Mouse (Mus musculus): ENCODE results near the gene Efcab6. TPM values are rescaled to one million over a fixed set of nuclear protein-coding genes. Genes with fewer than 3 reads are reported as not detected.

Efcab6 gene
- total and polyA plus RNA-seq, 3 experiments: not detected

DNA sequence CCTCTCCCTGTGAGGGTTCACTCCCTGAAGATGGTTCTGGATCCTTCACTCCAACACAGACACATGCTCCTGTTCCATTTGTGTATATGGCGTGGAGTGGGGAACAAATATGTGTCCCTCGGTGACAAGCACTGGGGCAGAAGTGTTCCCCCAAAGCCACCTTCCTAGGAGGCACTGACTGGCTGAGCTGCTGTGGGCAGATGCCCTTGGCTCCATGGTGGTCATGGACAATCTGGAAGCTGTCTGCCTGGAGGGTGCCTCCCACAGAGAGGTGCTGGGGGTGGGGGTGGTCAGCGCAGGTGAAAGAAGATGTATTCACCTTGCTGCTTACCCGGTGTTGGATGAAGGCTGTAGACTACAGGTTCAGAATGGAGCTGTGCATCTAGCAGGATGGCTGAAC, 128.7 kb downstream of the Efcab6 start:
- no peak overlapping the region for H3K4me3 ChIP-seq (ENCODE audit: control insufficient read depth in 1 of 2, insufficient read depth in 1 of 2, low read depth in 2 of 2, low read length in 2 of 2)
- no peak overlapping the region for H3K9ac ChIP-seq (ENCODE audit: control insufficient read depth, low read depth, low read length, poor library complexity, severe bottlenecking)
- no peaks in the 10 kb centered on the region for H3K4me1 ChIP-seq (ENCODE audit: control insufficient read depth in 1 of 2, insufficient read depth in 2 of 2, low read length in 2 of 2)
- no peak for TF ChIP-seq POLR2AphosphoS5 (IDR thresholded peaks at IDR 0.05; ENCODE audit: borderline replicate concordance, low read depth, low read length)
- TF ChIP-seq CHD1 (IDR thresholded peaks at IDR 0.05; ENCODE audit: low read depth, low read length): no peak
- TF ChIP-seq EP300 (IDR thresholded peaks at IDR 0.05; ENCODE audit: low read depth in 1 of 2, low read length in 2 of 2): no peak
- no peak for TF ChIP-seq MAX (IDR thresholded peaks at IDR 0.05; ENCODE audit: low read length)
- TF ChIP-seq RAD21 (IDR thresholded peaks at IDR 0.05; ENCODE audit: low read depth, low read length): no peak
- TF ChIP-seq MAZ (IDR thresholded peaks at IDR 0.05; ENCODE audit: low read depth, low read length): no peak
- no peak for TF ChIP-seq ZMIZ1 (IDR thresholded peaks at IDR 0.05; ENCODE audit: low read depth, low read length)
- no peak overlapping the region for H3K27ac ChIP-seq (ENCODE audit: control insufficient read depth, low read depth, low read length)
- no peaks in the 10 kb centered on the region for H3K36me3 ChIP-seq (ENCODE audit: control insufficient read depth in 1 of 2, insufficient read depth in 2 of 2, low read length in 2 of 2)
- DNase-seq (ENCODE audit: low read depth, low spot score): no peak
- H3K27me3 ChIP-seq (ENCODE audit: control insufficient read depth in 1 of 2, insufficient read depth in 2 of 2, low read length in 2 of 2): no peaks in the 10 kb centered on the region
- H3K9me3 ChIP-seq (replicated peaks; ENCODE audit: insufficient read depth, low read length): no peaks in the 10 kb centered on the region
- no peaks in the 10 kb centered on the region for H3K79me2 ChIP-seq (ENCODE audit: control insufficient read depth, insufficient read depth, low read length, poor library complexity)

DNA sequence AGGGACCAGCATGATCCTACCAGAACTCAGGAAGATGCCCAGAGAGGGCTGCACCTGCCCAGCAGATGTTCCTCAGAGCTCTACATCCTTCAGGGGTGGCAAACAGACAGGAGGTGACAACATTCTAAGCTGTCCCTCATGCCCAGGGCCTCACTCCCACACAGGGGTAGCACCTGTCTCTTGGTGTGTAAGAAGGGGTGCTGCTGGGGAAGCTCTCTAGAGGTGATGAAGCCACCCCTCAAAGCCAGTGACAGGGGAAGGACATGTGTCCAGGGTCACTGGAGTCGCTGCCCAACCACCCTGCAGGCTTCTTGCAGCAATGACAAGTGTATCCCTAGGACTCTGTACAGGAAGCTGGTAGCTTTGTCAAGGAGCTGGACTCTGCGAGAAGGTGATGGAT, 130.4 kb downstream of the Efcab6 start:
- no peak for DNase-seq (ENCODE audit: low read depth, low spot score)
- Histone ChIP-seq H3K9me3 (replicated peaks; ENCODE audit: insufficient read depth, low read length) (no peaks in the 10 kb centered on the region), H3K4me1 (ENCODE audit: control insufficient read depth in 1 of 2, insufficient read depth in 2 of 2, low read length in 2 of 2) (no peaks in the 10 kb centered on the region), H3K4me3 (ENCODE audit: control insufficient read depth in 1 of 2, insufficient read depth in 1 of 2, low read depth in 2 of 2, low read length in 2 of 2) (no peak overlapping the region), H3K27ac (ENCODE audit: control insufficient read depth, low read depth, low read length) (no peak overlapping the region), H3K79me2 (ENCODE audit: control insufficient read depth, insufficient read depth, low read length, poor library complexity) (no peaks in the 10 kb centered on the region), H3K9ac (ENCODE audit: control insufficient read depth, low read depth, low read length, poor library complexity, severe bottlenecking) (no peak overlapping the region), H3K36me3 (ENCODE audit: control insufficient read depth in 1 of 2, insufficient read depth in 2 of 2, low read length in 2 of 2) (no peaks in the 10 kb centered on the region), H3K27me3 (ENCODE audit: control insufficient read depth in 1 of 2, insufficient read depth in 2 of 2, low read length in 2 of 2) (no peaks in the 10 kb centered on the region)
- TF ChIP-seq KAT2A (conservative IDR thresholded peaks at IDR 0.05; ENCODE audit: low read depth, low read length) (no peak), UBTF (IDR thresholded peaks at IDR 0.05; ENCODE audit: borderline replicate concordance, insufficient read depth, low read depth, low read length) (no peak), POLR2AphosphoS2 (IDR thresholded peaks at IDR 0.05; ENCODE audit: low read length) (no peak), MXI1 (IDR thresholded peaks at IDR 0.05; ENCODE audit: low read depth, low read length) (no peak), CHD1 (IDR thresholded peaks at IDR 0.05; ENCODE audit: low read depth, low read length) (no peak), BHLHE40 (IDR thresholded peaks at IDR 0.05; ENCODE audit: borderline replicate concordance, low read depth, low read length) (no peak), E2F4 (IDR thresholded peaks at IDR 0.05; ENCODE audit: borderline replicate concordance, low read depth, low read length) (no peak), JUND (IDR thresholded peaks at IDR 0.05; ENCODE audit: low read depth, low read length) (no peak), CTCF (IDR thresholded peaks at IDR 0.05 in 2 of 3, conservative IDR thresholded peaks at IDR 0.05 in 1 of 3; ENCODE audit: control insufficient read depth in 1 of 3, insufficient read depth in 1 of 3, low read depth in 2 of 3, low read length in 3 of 3, poor library complexity in 1 of 3, severe bottlenecking in 1 of 3) (no peak), HCFC1 (IDR thresholded peaks at IDR 0.05; ENCODE audit: low read depth, low read length) (no peak), MAZ (IDR thresholded peaks at IDR 0.05; ENCODE audit: low read depth, low read length) (no peak), ZNF384 (IDR thresholded peaks at IDR 0.05; ENCODE audit: low read depth, low read length) (no peak), POLR2AphosphoS5 (IDR thresholded peaks at IDR 0.05; ENCODE audit: borderline replicate concordance, low read depth, low read length) (no peak), MYB (IDR thresholded peaks at IDR 0.05; ENCODE audit: low read depth, low read length) (no peak), NELFE (IDR thresholded peaks at IDR 0.05; ENCODE audit: low read depth, low read length) (no peak), SMC3 (IDR thresholded peaks at IDR 0.05; ENCODE audit: low read depth, low read length) (no peak), RCOR1 (IDR thresholded peaks at IDR 0.05; ENCODE audit: low read depth, low read length) (no peak), NRF1 (IDR thresholded peaks at IDR 0.05; ENCODE audit: insufficient read depth, low read depth, low read length, poor library complexity, severe bottlenecking) (no peak), MAX (IDR thresholded peaks at IDR 0.05; ENCODE audit: low read length) (no peak)
